Mouse (Mus musculus) frontal cortex, postnatal 36 days (tissue): Measurements from ENCODE around the gene Olfr1205.

Experiments
- DNase-seq, 2 experiments: peaks; one replicate each; pipeline ENCODE4 v3.0.0; 2022; ENCODE audit warnings: low spot score in 2 of 2

Olfr1205 gene

DNA sequence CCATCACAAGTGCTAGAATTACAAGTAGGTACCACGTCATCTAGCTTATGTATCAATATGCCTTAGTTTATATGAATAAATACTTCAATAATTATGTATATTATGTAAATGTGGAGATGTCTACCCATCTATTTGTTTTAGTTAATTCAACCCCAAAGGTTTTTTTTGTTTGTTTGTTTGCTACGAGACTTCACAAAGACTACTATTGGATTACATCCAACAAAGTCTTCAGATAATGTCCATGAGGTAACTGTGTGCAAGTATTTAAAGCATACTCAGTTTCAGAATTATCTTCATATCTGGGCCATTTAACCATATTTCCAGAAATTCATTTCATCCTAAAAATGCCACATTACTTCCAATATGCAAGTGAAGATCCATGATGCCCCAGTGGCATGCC, at the start of gene Olfr1205:
Gene Olfr1205 (plus strand): TSS at position 301 of the 400 bp plus-strand sequence.
- DNase-seq: no peak

DNA sequence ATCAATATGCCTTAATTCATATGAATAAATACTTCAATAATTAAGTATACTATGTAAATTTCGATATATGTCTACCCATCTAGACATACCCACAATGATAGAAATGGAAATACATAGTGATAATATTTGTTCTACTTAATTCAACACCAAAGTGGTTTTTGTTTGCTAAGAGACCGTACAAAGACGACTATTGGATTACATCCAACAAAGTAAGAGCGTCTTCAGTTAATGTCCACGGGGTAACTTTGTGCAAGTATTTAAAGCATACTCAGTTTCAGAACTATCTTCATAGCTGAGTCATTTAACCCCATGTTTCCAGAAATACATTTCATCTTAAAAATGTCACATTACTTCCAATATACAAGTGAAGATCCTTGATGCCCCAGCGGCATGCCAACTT, 36.8 kb upstream of the Olfr1205 start, which contains the start of gene Olfr1201:
Gene Olfr1201 (plus strand): TSS at position 301 of the 400 bp plus-strand sequence.
- no peak for DNase-seq

DNA sequence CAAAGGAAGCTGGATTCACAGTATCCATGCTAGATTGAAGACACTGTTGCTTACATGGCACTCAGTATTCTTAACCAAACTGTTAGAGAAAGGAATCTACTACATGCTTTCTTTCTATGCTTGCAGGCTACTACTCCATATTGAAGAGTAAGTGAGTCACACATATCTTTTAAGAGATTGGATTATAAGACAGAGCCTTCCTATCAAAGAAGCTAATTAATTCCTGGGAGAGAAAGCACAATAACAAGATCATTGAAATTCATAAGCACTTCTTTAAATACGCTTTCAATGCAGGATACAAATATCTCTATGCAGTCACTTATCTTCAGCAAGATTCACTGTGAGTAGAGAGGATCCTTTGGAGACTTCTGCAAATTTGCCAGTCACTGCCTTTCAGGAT, 15.3 kb upstream of the Olfr1205 start, which contains the start of gene Olfr1202:
Gene Olfr1202 (plus strand): TSS at position 301 of the 400 bp plus-strand sequence.
- no peak for DNase-seq

DNA sequence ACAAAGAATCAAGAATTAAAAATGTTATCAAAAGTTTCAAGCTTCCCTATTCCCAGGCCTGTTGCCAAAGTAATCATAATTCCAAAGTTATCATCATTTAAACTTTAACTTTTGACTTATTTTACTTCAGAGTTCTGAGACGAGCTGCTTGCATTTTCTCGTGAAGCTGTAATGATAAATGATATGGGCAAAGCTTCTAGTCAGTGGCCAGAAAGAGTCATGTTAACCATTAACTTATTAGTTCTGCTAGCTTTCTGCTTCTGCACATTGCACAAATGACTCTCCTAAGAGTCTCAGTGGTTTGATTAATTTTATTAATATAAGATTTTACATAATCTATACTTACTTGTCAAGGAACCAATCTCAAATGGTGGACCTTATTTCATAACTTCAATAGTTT, 8.9 kb downstream of the Olfr1205 start:
- no peak for DNase-seq

DNA sequence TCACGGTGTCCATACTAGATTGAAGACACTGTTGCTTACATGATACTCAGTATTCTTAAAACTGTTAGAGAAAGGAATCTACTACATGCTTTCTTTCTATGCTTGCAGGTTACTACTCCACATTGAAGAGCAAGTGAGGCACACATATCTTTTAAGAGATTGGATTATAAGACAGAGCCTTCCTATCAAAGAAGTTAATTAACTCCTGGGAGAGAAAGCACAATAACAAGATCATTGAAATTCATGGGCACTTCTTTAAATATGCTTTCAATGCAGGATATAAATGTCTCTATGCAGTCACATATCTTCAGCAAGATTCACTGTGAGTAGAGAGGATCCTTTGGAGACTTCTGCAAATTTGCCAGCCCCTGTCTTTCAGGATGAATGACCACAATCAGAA, 19.5 kb downstream of the Olfr1205 start, which contains the start of gene Olfr1204:
Gene Olfr1204 (plus strand): TSS at position 301 of the 400 bp plus-strand sequence.
- DNase-seq: no peak

DNA sequence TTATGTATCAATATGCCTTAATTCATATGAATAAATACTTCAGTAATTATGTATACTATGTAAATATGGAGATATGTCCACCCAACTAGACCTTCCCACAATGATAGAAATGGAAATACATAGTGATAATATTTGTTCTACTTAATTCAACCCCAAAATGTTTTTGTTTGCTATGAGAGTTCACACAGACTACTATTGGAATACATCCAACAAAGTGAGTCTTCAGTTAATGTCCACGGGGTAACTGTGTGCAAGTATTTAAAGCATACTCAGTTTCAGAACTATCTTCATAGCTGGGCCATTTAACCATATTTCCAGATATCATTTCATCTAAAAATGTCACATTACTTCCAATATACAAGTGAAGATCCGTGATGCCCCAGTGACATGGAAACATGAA, 33.4 kb downstream of the Olfr1205 start, which contains the start of gene Olfr1206:
Gene Olfr1206 (plus strand): TSS at position 301 of the 400 bp plus-strand sequence.
- DNase-seq: no peak
